8 mouse cellular contexts compared by ENCODE assay signal in genomic region chr5:24474025-24474722, GRCm38 (mm10). TPM values are rescaled to one million over a fixed set of nuclear protein-coding genes. Genes with fewer than 3 reads are reported as not detected.
DNase-seq lines count a peak whose midpoint lies in the region; ATAC-seq lines count a peak whose summit lies in the region.

No protein-coding gene starts in this region.

- H3K4me1 ChIP-seq in limb, embryonic 15.5 days, result peaks cover 52% of the 10 kb centered on the region
- peaks cover 17% of the 10 kb centered on the region for H3K4me1 ChIP-seq in neural tube, embryonic 11.5 days (ENCODE audit: control insufficient read depth, insufficient read depth, low read length)

- peak; percentile 39 for DNase-seq in cerebellum, adult 11-12 months
- no peak for DNase-seq in cerebellum, adult 11 months
- DNase-seq in urinary bladder, adult 18-20 months (ENCODE audit: low spot score in 2 of 2), result peak; percentile 64 to 81
- no peak for DNase-seq in urinary bladder, postnatal 10 days (ENCODE audit: low spot score)
- no peak for DNase-seq in neural tube, embryonic 11.5 days (ENCODE audit: low spot score)
- DNase-seq in spleen, postnatal 36 days (ENCODE audit: low spot score in 2 of 2), result no peak
- no peak for DNase-seq in layer of hippocampus, adult 9-11 months

- ATAC-seq in limb, embryonic 15.5 days (ENCODE audit: insufficient number of reproducible peaks, low FRiP score, low TSS enrichment, low read depth), result no peak
- ATAC-seq in neural tube, embryonic 11.5 days (ENCODE audit: insufficient read depth, low FRiP score, low TSS enrichment), result no peak; the same call in 1 of the 2 replicates

- peak overlapping the region; percentile 49 for H3K4me3 ChIP-seq in limb, embryonic 15.5 days
- H3K4me3 ChIP-seq in neural tube, embryonic 11.5 days (ENCODE audit: low read depth, low read length), result peak overlapping the region; percentile 34

- H3K27ac ChIP-seq in limb, embryonic 15.5 days, result peak overlapping the region; percentile 81
- H3K27ac ChIP-seq in neural tube, embryonic 11.5 days (ENCODE audit: low read depth, low read length), result no peak overlapping the region

- peak overlapping the region; percentile 74 for H3K4me2 ChIP-seq in limb, embryonic 15.5 days
- peak overlapping the region; percentile 41 for H3K4me2 ChIP-seq in neural tube, embryonic 11.5 days (ENCODE audit: low read depth)

- WGBS in limb, embryonic 15.5 days, result 6% methylated on average over 77 of the region's 77 CpGs
- under 1% methylated on average over 70 of the region's 77 CpGs for WGBS in neural tube, embryonic 11.5 days

- H3K27me3 ChIP-seq in limb, embryonic 15.5 days, result peaks cover 13% of the 10 kb centered on the region; the same call in 1 of the 2 replicates
- H3K27me3 ChIP-seq in neural tube, embryonic 11.5 days (ENCODE audit: control insufficient read depth, insufficient read depth, low read length), result peaks cover 31% of the 10 kb centered on the region

- no peaks in the 10 kb centered on the region for H3K9me3 ChIP-seq in limb, embryonic 15.5 days
- no peaks in the 10 kb centered on the region for H3K9me3 ChIP-seq in neural tube, embryonic 11.5 days (ENCODE audit: control insufficient read depth, low read length)

- peak overlapping the region; percentile 55 for H3K9ac ChIP-seq in limb, embryonic 15.5 days
- peak overlapping the region; percentile 19 for H3K9ac ChIP-seq in neural tube, embryonic 11.5 days (ENCODE audit: low read length)

- H3K36me3 ChIP-seq in limb, embryonic 15.5 days, result peaks cover 32% of the 10 kb centered on the region
- peaks cover 3% of the 10 kb centered on the region; the same call in 1 of the 2 replicates for H3K36me3 ChIP-seq in neural tube, embryonic 11.5 days (ENCODE audit: control insufficient read depth, insufficient read depth, low read length)

RNA-seq across cellular contexts. Expression of gene Agap3, which starts 22.2 kb away (rescaled TPM):
- 32.4 and 34.1 TPM in 2 replicates for polyA plus RNA-seq in limb, embryonic 15.5 days (2015; fragmentation: Nextera tagmentation; extraction: Ambion mirVana)
- 61.0 and 72.0 TPM in 2 replicates for polyA plus RNA-seq in neural tube, embryonic 11.5 days (2014; fragmentation: Nextera tagmentation; extraction: Ambion mirVana)

RNA-seq across cellular contexts. Expression of gene Tmub1, which starts 26.5 kb away (rescaled TPM):
- 21.3 and 23.9 TPM in 2 replicates for polyA plus RNA-seq in limb, embryonic 15.5 days (2015; fragmentation: Nextera tagmentation; extraction: Ambion mirVana)
- 31.5 and 33.1 TPM in 2 replicates for polyA plus RNA-seq in neural tube, embryonic 11.5 days (2014; fragmentation: Nextera tagmentation; extraction: Ambion mirVana)

RNA-seq across cellular contexts. Expression of gene Fastk, which starts 29.1 kb away (rescaled TPM):
- 108 and 130 TPM in 2 replicates for polyA plus RNA-seq in limb, embryonic 15.5 days (2015; fragmentation: Nextera tagmentation; extraction: Ambion mirVana)
- 89.7 and 93.7 TPM in 2 replicates for polyA plus RNA-seq in neural tube, embryonic 11.5 days (2014; fragmentation: Nextera tagmentation; extraction: Ambion mirVana)

RNA-seq across cellular contexts. Expression of gene Slc4a2, which starts 50.5 kb away (rescaled TPM):
- polyA plus RNA-seq in limb, embryonic 15.5 days (2015; fragmentation: Nextera tagmentation; extraction: Ambion mirVana), result 36.7 and 40.0 TPM in 2 replicates
- polyA plus RNA-seq in neural tube, embryonic 11.5 days (2014; fragmentation: Nextera tagmentation; extraction: Ambion mirVana), result 18.0 and 18.1 TPM in 2 replicates

RNA-seq across cellular contexts. Expression of gene Cdk5, which starts 50.8 kb away (rescaled TPM):
- polyA plus RNA-seq in limb, embryonic 15.5 days (2015; fragmentation: Nextera tagmentation; extraction: Ambion mirVana), result 48.6 and 54.9 TPM in 2 replicates
- 59.1 and 64.9 TPM in 2 replicates for polyA plus RNA-seq in neural tube, embryonic 11.5 days (2014; fragmentation: Nextera tagmentation; extraction: Ambion mirVana)

Comparison
In these comparisons a context has a peak if more than half of its experiments do, and no peak if none do; other contexts are left out.
1. DNase-seq: peak in cerebellum, adult 11-12 months (single experiment) and urinary bladder, adult 18-20 months (2 of 2); none in cerebellum, adult 11 months (single experiment), urinary bladder, postnatal 10 days (single experiment), neural tube, embryonic 11.5 days (single experiment), spleen, postnatal 36 days (0 of 2) and layer of hippocampus, adult 9-11 months (single experiment).